Mouse (Mus musculus) cortical plate, adult 2 months (tissue): ENCODE results near the gene Wdr46. TPM values are rescaled to one million over a fixed set of nuclear protein-coding genes. Genes with fewer than 3 reads are reported as not detected.

Experiments
- H3K27ac ChIP-seq: fragments of 200-500 bp; 2 replicates; pipeline ENCODE4 v1.5.1; 2012; ENCODE audit warnings: low read length, control low read depth, inconsistent platforms; ENCODE audit not compliant: insufficient read depth
- H3K4me1 ChIP-seq: fragments of 200-500 bp; 2 replicates; pipeline ENCODE4 v1.6.1; 2011; ENCODE audit warnings: low read length; ENCODE audit not compliant: control insufficient read depth, insufficient read depth
- H3K4me3 ChIP-seq: fragments of 200-500 bp; 2 replicates; pipeline ENCODE4 v1.5.1; 2011; ENCODE audit warnings: mild to moderate bottlenecking, low read length, control low read depth; ENCODE audit not compliant: insufficient read depth
- CTCF ChIP-seq: fragments of 200-500 bp; IDR thresholded peaks from 2 replicates; pipeline ENCODE4 v1.5.1; 2011; ENCODE audit warnings: mild to moderate bottlenecking, control low read depth, low read length; ENCODE audit not compliant: insufficient read depth; ENCODE audit errors: extremely low read depth
- POLR2A ChIP-seq: fragments of 200-500 bp; IDR thresholded peaks from 2 replicates; pipeline ENCODE4 v1.6.1; 2011; ENCODE audit warnings: mild to moderate bottlenecking, low read length, control low read depth; ENCODE audit not compliant: insufficient read depth; ENCODE audit errors: extremely low read depth
- polyA plus RNA-seq: library from polyadenylated mRNA; depleted of rRNA; stranded (reverse); fragments of >200 nt; gene quantifications from 2 replicates; pipeline ENCODE4 v1.2.3, GENCODE M21; 2012

Wdr46 gene
- polyA plus RNA-seq, 1 experiment, result 13.5 TPM

- TF ChIP-seq POLR2A (no peak), CTCF (no peak)
- Histone ChIP-seq H3K4me3 (no peak overlapping the region), H3K4me1 (no peaks in the 10 kb centered on the region), H3K27ac (no peak overlapping the region)
Measured at GRCm38 (mm10) chr17:33917656-33918292, 22.7 kb upstream of the Wdr46 start.

DNA sequence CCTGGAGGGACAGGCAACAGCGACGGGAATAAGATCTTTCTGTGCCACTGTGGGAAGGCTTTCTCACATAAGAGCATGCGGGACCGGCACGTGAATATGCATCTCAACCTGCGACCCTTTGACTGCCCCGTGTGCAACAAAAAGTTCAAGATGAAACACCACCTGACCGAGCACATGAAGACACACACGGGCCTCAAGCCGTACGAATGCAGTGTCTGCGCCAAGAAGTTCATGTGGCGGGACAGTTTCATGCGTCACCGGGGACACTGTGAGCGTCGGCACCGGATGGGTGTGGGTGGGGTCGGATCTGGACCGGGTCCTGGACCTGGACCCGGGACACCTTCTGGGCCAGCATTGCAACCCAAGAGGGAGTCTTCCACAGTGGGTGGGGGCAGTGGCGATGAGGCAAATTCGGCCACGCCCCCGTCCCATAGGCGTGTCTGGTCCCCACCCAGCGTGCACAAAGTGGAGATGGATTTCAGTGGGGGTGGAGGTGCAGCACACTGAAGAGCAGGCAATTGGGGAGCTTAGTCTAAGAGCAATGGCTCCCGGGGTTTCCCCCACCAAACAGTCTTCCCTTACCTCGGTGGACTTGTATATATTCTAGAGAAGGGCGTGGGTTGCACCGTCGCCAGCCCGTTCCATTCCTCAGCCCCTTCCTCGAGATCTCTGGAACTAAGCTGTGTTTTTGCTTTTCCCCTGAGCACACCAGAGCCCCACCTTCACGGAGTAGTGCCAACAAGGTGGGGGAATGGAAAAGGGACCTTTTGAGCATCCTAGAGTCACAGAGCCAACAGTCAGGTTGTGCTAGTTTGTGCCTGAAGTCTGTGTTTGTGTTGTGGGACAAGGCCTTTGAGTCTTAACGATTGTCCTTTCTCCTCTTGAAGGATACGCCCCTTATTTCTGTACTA lies 21.9 kb upstream of the Wdr46 start:
- H3K4me3 ChIP-seq, result peak overlapping the region; percentile 69
- H3K4me1 ChIP-seq, result no peaks in the 10 kb centered on the region
- TF ChIP-seq CTCF, result no peak
- TF ChIP-seq POLR2A, result no peak
- H3K27ac ChIP-seq, result no peak overlapping the region

- TF ChIP-seq CTCF, result no peak
- 0 out of 2 replicates have a peak, but pooled peaks have one; percentile 8 for TF ChIP-seq POLR2A
Measured at GRCm38 (mm10) chr17:33919351-33920281, 20.8 kb upstream of the Wdr46 start.

DNA sequence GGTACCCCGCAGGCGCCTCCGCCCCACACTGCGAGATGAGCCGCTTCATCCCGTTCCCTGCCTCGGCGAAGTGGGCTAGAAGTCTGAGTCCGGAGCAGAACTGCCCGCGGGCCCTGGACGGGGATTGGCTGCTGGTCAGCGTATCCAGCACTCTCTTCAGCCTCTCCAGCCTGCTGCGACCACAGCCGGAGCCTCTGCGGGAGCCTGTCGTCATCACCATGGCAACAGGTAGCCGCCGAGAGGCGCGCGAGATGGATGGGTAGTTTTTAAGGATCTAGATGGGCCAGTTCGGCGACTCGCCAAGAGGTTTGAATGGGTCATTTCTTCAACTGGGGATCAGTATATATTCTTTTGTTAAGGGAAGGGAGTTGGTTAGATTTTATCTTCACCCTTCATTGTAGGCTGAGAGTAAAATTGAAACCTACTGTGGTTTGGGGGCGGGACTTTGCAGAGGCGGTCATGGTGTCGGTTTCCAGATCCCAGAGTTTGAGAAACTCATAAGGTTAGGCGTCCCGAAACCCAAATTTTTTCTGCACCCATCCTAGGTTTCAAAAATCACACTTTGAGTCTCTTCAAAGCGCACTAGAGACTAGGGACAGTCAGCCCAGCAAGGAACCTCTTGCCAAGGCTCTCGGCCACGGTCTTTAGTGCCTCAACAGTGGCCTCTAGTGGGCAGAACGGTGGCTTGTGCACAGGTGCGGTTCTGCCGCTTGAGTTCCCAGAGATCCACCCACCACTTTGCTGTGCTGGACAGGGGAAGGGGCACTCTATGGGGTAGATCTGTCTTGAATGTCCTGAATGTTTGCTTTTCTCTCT lies 20.0 kb upstream of the Wdr46 start:
- peak overlapping the region; percentile 69 for H3K4me3 ChIP-seq
- H3K27ac ChIP-seq, result no peak overlapping the region
- H3K4me1 ChIP-seq, result no peaks in the 10 kb centered on the region
- TF ChIP-seq POLR2A, result no peak
- peak; percentile 77 for TF ChIP-seq CTCF

More at GRCm38 (mm10) chr17:33919351-33920281, 20.8 kb upstream of the Wdr46 start:
- Histone ChIP-seq H3K4me3 (peak overlapping the region; percentile 69), H3K27ac (no peak overlapping the region), H3K4me1 (no peaks in the 10 kb centered on the region)

DNA sequence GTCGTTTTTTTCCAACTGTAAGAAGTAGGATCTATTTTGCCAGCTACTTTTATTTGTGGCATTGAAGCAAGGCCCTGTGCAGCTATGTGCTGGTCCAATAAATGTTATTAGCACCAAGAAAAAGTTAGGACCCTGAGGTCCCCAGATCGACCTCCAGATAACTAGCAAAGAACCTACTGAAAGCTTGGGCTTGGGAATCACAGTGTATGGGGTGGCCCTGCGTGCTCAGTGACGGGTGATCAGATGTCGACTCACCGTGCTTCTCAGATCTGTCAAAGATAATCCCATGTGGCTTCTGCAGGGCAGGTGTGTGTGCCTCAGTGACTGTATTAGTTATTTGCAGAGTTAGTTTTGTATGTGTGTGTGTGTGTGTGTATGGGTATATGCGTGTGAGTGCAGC lies 19.1 kb upstream of the Wdr46 start:
- TF ChIP-seq POLR2A (no peak), CTCF (no peak)
- Histone ChIP-seq H3K27ac (no peak overlapping the region), H3K4me1 (no peaks in the 10 kb centered on the region), H3K4me3 (no peak overlapping the region)

DNA sequence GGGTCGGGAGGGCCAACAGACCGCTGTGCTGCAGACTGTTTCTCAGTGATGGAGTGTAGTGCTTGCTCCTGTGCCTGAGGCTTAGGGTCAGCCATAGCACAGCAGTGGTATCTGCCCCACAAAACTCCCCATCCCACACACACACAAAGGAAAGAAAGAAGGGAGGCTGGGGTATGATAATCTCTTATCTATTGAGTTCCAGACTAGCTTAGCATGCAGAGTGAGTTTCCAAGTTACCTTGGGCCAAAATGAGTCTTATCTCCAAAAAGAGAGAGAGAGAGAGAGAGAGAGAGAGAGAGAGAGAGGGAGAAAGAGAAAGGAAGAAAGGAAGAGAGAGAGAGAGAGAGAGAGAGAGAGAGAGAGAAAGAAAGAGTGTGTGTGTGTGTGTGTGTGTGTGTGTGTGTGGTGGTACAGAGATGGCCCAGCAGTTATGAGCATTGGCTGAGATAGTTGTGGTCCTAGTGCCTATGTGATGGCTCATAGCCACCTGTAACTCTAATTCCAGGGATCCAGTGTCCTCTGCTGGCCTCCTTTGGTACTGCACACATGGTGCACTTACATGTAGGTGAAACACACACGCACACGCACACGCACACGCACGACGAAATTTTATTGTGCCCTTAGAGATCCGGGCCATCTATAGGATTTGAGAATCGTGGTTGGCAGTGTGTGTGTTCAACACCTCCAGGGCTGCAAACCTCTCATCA lies 15.7 kb upstream of the Wdr46 start:
- Histone ChIP-seq H3K4me3 (no peak overlapping the region), H3K27ac (no peak overlapping the region), H3K4me1 (no peaks in the 10 kb centered on the region)
- TF ChIP-seq POLR2A, result no peak
- TF ChIP-seq CTCF, result peak; percentile 40

- TF ChIP-seq CTCF (no peak), POLR2A (no peak)
- no peaks in the 10 kb centered on the region for H3K4me1 ChIP-seq
- H3K27ac ChIP-seq, result no peak overlapping the region
- H3K4me3 ChIP-seq, result no peak overlapping the region
Measured at GRCm38 (mm10) chr17:33925406-33926116, 14.9 kb upstream of the Wdr46 start.

GRCm38 (mm10) chr17:33926207-33926932 lies 14.1 kb upstream of the Wdr46 start:
- Histone ChIP-seq H3K4me1 (no peaks in the 10 kb centered on the region), H3K27ac (no peak overlapping the region), H3K4me3 (no peak overlapping the region)
- TF ChIP-seq POLR2A (no peak), CTCF (no peak)
